ENCODE assay signal across 10 mouse cellular contexts in genomic region chr13:37103741-37104296, GRCm38 (mm10). TPM values are rescaled to one million over a fixed set of nuclear protein-coding genes. Genes with fewer than 3 reads are reported as not detected.
A peak's percentile ranks its signal among the peaks of the same experiment; 100 is the strongest.
DNase-seq lines count a peak whose midpoint lies in the region; ATAC-seq lines count a peak whose summit lies in the region.
"Had no signal": no experiment of that assay in that cellular context is flagged by ENCODE, and none has a peak within 500 bp of the region (broad histone marks: within the 10 kb centered on the region; RNA-seq: fewer than 3 reads in every experiment).

No protein-coding gene starts in this region.

- no peaks in the 10 kb centered on the region for H3K36me3 ChIP-seq in forebrain, embryonic 15.5 days
- H3K36me3 ChIP-seq in midbrain, embryonic 15.5 days (replicated peaks), result no peaks in the 10 kb centered on the region

- 0 out of 2 replicates have a peak overlapping the region, but pooled peaks have one; percentile 8 for H3K9ac ChIP-seq in forebrain, embryonic 15.5 days (replicated peaks)
- H3K9ac ChIP-seq in midbrain, embryonic 15.5 days, result no peak overlapping the region

- H3K4me3 ChIP-seq in forebrain, embryonic 15.5 days, result no peak overlapping the region
- H3K4me3 ChIP-seq in midbrain, embryonic 15.5 days, result no peak overlapping the region

- peaks cover 12% of the 10 kb centered on the region for H3K4me1 ChIP-seq in forebrain, embryonic 15.5 days
- H3K4me1 ChIP-seq in midbrain, embryonic 15.5 days, result peaks cover 9% of the 10 kb centered on the region; the same call in 1 of the 2 replicates

- peak; percentile 16 for DNase-seq in embryo, embryonic 11 days
- no peak for DNase-seq in embryo, embryonic 10.5 days (ENCODE audit: low spot score)
- DNase-seq in cerebellum, adult 11-12 months, result peak; percentile 35
- no peak for DNase-seq in ovary, postnatal 36 days (ENCODE audit: low spot score)
- no peak for DNase-seq in spleen, adult 18-20 months
- DNase-seq: thymus, postnatal 36 days had no signal

- H3K4me2 ChIP-seq in forebrain, embryonic 15.5 days (replicated peaks), result peak overlapping the region; percentile 8
- H3K4me2 ChIP-seq in midbrain, embryonic 15.5 days, result peak overlapping the region; percentile 1; the same call in 1 of the 2 replicates

- H3K27me3 ChIP-seq in forebrain, embryonic 15.5 days, result no peaks in the 10 kb centered on the region
- no peaks in the 10 kb centered on the region for H3K27me3 ChIP-seq in midbrain, embryonic 15.5 days (replicated peaks)

- H3K9me3 ChIP-seq in forebrain, embryonic 15.5 days, result no peaks in the 10 kb centered on the region
- no peaks in the 10 kb centered on the region for H3K9me3 ChIP-seq in midbrain, embryonic 15.5 days

- peak overlapping the region; percentile 63 for H3K27ac ChIP-seq in forebrain, embryonic 15.5 days (replicated peaks)
- peak overlapping the region; percentile 53 for H3K27ac ChIP-seq in midbrain, embryonic 15.5 days

- WGBS in forebrain, embryonic 15.5 days, result 9% methylated on average over 6 of the region's 6 CpGs
- WGBS in midbrain, embryonic 15.5 days, result 22% methylated on average over 6 of the region's 6 CpGs

- ATAC-seq in forebrain, embryonic 15.5 days (replicated peaks), result peak; percentile 93
- peak; percentile 90 for ATAC-seq in midbrain, embryonic 15.5 days (replicated peaks)
- no peak for ATAC-seq in monocyte, adult 5-6 weeks (replicated peaks; ENCODE audit: insufficient number of reproducible peaks, low FRiP score, low TSS enrichment, poor library complexity, severe bottlenecking)
- ATAC-seq: Patski had no signal

RNA-seq across cellular contexts. Expression of gene F13a1, which starts 53.8 kb away (rescaled TPM):
- polyA plus RNA-seq in forebrain, embryonic 15.5 days (2015; fragmentation: Nextera tagmentation; extraction: Ambion mirVana), result 10.2 and 11.8 TPM in 2 replicates
- polyA plus RNA-seq in midbrain, embryonic 15.5 days (2015; fragmentation: Nextera tagmentation; extraction: Ambion mirVana), result 17.3 and 19.4 TPM in 2 replicates
- total RNA-seq in monocyte, adult 5-6 weeks (2017), result 13.5 to 19.0 TPM (median 13.8 TPM) in 3 replicates
- polyA plus RNA-seq: Patski had no signal

Comparison
In these comparisons a context has a peak if more than half of its experiments do, and no peak if none do; other contexts are left out.
1. DNase-seq: peak in embryo, embryonic 11 days (single experiment) and cerebellum, adult 11-12 months (single experiment); none in embryo, embryonic 10.5 days (single experiment), ovary, postnatal 36 days (single experiment) and spleen, adult 18-20 months (0 of 2).